Mouse (Mus musculus): ENCODE data around the gene 5730409E04Rik.

DNA sequence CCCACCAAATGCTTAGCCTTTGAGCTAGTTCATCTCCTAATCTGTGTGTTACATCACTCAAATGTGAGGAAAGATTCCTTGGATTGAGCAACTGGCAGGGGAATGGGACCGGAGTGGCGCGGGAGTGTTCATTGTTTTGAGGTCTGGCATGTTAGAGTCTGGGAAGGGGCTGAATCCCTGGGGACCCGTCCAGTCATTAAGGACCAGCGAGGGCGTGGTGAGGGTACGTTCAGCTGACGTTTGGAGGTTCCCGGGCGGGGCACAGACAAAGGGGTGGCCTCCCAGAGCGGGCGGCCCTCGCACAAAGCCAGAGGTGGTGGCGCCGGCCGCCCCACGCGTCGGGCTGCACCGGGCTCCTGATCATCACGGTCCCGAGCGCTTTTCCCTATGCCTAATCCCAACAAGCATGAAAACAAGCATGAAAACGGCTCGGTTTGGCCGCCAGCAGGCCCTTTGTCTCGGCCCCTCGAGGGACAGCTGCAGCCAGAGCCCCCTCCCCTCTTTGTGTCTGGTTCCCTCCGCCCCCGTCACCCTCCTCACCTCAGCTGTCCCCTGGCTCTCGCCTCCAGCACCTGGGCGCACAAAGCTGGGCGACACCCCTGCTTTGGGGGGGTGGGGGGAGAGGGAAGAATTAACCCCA lies 10.2 kb downstream of the 5730409E04Rik start:
- TF ChIP-seq EP300 (IDR thresholded peaks at IDR 0.05) (no peak), CTCF (IDR thresholded peaks at IDR 0.05) (no peak)

Data from lung, postnatal 0 days (tissue).